Mouse (Mus musculus): ENCODE data around the gene Dmwd.
"Not testable (repeated sequence)": the region's sequence is repeated elsewhere in the genome, so short reads cannot be mapped to it uniquely, and the experiment has no call there.

Dmwd gene

DNA sequence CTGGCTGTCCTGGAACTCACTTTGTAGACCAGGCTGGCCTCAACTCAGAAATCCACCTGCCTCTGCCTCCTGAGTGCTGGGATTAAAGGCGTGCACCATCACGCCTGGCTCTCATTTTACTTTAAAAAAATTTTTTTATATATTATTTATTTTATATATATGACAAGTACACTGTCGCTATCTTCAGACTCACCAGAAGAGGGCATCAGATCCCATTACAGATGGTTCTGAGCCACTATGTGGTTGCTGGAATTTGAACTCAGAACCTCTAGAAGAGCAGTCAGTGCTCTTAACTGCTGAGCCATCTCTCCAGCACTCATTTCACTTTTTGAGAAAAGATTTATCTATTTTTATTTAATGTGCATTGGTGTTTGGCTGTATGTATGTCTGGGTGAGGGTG lies 5.0 kb upstream of the Dmwd start:
- DNase-seq (ENCODE audit: low spot score): not testable (repeated sequence)

- DNase-seq (ENCODE audit: low spot score): no peak
Measured at GRCm38 (mm10) chr7:19073504-19073903, 2.5 kb upstream of the Dmwd start.

GRCm38 (mm10) chr7:19074494-19074893 lies 1.5 kb upstream of the Dmwd start:
- no peak for DNase-seq (ENCODE audit: low spot score)

DNA sequence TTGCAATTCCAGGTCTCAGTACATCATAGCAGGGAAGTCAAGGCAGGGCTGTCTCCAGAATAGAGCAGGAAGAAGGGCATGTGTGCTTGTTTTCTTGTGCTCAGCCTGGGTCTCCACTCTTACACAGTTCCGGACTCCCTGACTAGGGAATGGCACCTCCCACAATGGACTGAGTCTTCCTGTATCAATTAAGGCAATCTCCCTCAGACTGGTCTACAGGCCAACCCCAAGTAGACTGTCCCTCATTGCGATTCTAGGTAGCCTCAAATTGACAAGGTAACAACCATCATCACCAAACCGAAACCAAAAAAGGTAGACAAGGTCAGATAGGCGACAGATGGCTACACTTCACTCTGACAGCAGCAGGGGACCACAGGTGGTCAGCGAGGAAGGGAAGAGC lies 796 bp upstream of the Dmwd start:
- DNase-seq (ENCODE audit: low spot score): no peak

GRCm38 (mm10) chr7:19076586-19076991 lies 562 bp downstream of the Dmwd start:
- DNase-seq (ENCODE audit: low spot score): no peak

- DNase-seq (ENCODE audit: low spot score): no peak
Measured at GRCm38 (mm10) chr7:19077761-19078160, 1.7 kb downstream of the Dmwd start.

GRCm38 (mm10) chr7:19078732-19079131 lies 2.7 kb downstream of the Dmwd start:
- no peak for DNase-seq (ENCODE audit: low spot score)

- DNase-seq (ENCODE audit: low spot score): no peak
Measured at GRCm38 (mm10) chr7:19080451-19080950, 4.5 kb downstream of the Dmwd start.

DNA sequence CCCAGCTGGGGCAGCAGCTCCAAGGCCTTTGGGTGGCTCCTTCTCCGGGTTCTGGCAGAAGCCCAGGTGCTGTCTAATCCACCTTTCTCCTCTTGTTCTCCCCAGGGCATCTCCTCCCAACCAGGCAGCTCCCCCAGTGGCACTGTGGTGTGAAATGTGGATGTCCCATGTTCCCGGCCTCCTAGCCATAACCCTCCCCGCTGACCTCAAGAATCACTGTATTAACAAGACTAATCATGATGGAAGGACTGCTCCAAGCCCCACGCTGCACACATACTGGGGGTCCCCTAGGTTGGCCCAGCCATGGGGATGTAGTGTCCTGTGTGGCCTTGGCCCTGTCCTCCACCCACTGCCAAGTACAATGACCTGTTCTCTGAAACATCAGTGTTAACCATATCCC lies 6.1 kb downstream of the Dmwd start:
- DNase-seq (ENCODE audit: low spot score): no peak

- peak; percentile 54 for DNase-seq (ENCODE audit: low spot score)
Measured at GRCm38 (mm10) chr7:19083096-19083495, 7.1 kb downstream of the Dmwd start.

DNA sequence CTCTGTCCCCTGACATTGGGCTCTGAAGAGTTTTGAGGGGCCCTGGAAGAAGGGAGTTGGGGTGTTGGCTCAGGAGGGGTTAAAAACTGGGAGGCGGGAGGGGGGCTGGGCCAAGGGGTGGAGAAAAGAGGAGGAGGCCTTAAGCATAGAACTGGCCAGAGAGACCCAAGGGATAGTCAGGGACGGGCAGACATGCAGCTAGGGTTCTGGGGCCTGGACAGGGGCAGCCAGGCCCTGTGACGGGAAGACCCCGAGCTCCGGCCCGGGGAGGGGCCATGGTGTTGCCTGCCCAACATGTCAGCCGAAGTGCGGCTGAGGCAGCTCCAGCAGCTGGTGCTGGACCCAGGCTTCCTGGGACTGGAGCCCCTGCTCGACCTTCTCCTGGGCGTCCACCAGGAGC lies 7.7 kb downstream of the Dmwd start, which contains the start of gene Dmpk:
TSS of gene Dmpk (plus strand) at position 149 of the 400 bp plus-strand sequence.
- DNase-seq (ENCODE audit: low spot score): peak; percentile 65

- DNase-seq (ENCODE audit: low spot score): no peak
Measured at GRCm38 (mm10) chr7:19084277-19084771, 8.3 kb downstream of the Dmwd start.

DNA sequence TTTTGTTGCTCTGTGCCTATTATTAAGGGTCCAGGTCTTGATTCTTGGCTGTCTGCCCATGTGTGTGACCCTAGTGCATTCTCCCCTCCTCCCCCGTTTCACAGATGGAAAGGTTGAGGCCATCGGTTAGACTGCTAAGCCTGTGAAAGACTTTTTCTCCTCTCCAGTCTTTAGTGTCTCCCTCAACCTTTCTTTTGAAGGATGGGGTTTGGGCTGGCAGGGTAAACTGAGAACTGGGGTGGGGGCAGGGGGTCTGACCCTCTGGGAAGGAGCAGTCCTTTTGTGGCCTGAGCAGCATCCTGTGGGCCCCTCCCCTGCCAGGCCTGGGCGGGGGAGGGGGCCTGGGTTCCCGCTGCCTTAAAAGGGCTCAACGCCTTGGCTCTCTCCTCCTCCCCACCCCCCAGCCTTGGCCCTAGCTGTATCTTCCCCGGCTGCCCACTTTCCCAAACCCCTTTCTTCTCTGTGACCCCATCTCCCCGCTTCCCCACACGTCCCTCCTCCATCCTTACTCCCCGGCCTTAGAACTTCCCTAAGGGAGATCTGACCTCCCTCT lies 9.0 kb downstream of the Dmwd start:
- DNase-seq (ENCODE audit: low spot score): no peak

DNA sequence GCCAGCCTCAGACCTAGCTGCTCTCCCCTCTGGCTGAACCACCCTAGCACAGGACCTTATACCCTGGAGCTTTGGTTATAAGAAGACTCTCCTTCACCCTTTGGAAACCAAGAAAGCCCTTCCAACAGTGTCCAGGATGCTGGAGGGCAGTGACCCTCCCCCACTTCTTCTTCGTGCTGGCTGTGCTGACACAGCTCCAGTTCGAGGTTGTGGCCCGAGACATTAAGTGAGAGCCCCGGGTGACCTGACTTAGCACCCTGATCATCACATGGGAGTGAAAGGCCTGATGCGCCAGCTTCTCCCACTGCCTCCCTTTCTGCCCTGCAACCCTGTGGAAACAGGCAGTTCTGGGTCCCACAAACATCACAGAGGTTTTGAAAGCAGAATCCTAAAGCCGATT lies 9.5 kb downstream of the Dmwd start:
- no peak for DNase-seq (ENCODE audit: low spot score)

DNA sequence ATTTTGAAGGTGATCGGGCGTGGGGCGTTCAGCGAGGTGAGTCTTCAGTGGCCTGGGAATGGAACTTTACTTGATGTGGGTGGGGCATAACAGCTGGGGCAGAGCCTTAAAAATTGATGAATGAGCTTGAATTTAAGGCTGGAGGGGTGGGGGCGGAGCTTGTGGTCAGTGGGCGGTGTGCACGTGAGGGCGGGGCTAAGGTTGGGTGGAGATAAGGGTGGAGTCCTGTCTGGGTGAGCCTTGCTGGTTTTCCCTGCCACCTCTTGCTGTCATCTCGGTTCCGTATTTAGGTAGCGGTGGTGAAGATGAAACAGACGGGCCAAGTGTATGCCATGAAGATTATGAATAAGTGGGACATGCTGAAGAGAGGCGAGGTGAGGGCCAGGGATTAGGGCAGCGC lies 10.0 kb downstream of the Dmwd start:
- DNase-seq (ENCODE audit: low spot score): peak; percentile 51

- DNase-seq (ENCODE audit: low spot score): no peak
Measured at GRCm38 (mm10) chr7:19086760-19087159, 10.7 kb downstream of the Dmwd start.

GRCm38 (mm10) chr7:19088813-19089212 lies 12.8 kb downstream of the Dmwd start:
- DNase-seq (ENCODE audit: low spot score): no peak

GRCm38 (mm10) chr7:19091913-19092312 lies 15.9 kb downstream of the Dmwd start:
- no peak for DNase-seq (ENCODE audit: low spot score)

GRCm38 (mm10) chr7:19092381-19093173 lies 16.6 kb downstream of the Dmwd start:
- DNase-seq (ENCODE audit: low spot score): peak; percentile 53

GRCm38 (mm10) chr7:19093174-19093521 lies 17.1 kb downstream of the Dmwd start:
- peak; percentile 63 for DNase-seq (ENCODE audit: low spot score)

DNA sequence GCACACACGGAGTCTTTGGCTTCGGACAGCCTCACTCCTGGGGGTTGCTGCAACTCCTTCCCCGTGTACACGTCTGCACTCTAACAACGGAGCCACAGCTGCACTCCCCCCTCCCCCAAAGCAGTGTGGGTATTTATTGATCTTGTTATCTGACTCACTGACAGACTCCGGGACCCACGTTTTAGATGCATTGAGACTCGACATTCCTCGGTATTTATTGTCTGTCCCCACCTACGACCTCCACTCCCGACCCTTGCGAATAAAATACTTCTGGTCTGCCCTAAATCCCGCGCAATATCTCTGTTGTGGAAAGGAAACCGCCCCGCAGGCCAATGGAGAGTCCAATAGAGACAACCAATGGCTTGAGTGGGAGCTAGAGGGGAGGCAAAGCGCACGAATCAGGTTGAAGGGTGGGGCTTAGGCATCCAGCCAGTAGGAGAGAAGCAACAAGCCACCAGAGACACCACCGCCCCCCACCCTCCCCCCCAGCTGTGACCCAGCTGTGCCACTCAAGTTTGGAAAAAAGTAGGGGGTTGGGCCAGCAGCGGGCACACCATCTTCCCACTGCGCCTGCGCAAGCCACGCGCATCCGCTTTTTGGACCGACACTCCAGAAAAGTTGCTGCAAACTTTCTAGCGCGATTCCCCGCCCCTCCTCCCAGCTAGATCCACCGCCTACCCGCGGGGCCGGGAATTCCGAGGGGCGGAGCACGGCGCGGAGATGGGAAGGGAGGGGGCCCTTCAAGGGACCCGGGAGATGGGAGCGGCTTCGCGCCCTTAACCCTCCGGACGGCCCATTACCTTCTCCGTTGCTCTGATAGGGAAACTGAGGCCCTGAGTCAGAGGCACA lies 17.7 kb downstream of the Dmwd start:
- peak; percentile 98 for DNase-seq (ENCODE audit: low spot score)

DNA sequence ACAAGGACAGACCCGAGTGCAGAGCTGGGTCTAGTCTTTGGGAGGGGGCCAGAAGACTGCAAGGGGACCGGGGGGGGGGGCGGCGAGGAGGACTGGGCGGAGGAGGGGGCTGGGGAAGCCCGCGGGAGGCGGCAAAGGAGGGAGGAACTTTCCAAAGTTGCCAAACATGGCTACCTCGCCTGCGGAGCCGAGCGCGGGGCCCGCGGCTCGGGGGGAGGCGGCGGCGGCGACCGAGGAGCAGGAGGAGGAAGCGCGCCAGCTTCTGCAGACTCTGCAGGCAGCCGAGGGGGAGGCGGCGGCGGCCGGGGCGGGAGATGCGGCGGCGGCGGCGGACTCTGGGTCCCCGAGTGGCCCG lies 18.4 kb downstream of the Dmwd start, which contains the start of gene Six5:
TSS of gene Six5 (plus strand) at position 124 of the 355 bp plus-strand sequence.
- no peak for DNase-seq (ENCODE audit: low spot score)

Measured in adipocyte (in vitro differentiated cells).